Mouse (Mus musculus) stomach, embryonic 15.5 days (tissue): Measurements from ENCODE around the gene Smagp. TPM values are rescaled to one million over a fixed set of nuclear protein-coding genes. Genes with fewer than 3 reads are reported as not detected.

Experiments
- ATAC-seq: fragments of 200-750 bp; cut with Nextera tagmentation; 2 replicates; pipeline ENCODE4 v1.8.0; 2017; ENCODE audit warnings: low read depth, moderate number of reproducible peaks, moderate TSS enrichment; ENCODE audit not compliant: insufficient read depth, low FRiP score
- H3K27ac ChIP-seq: fragments of 300-500 bp; sonication (generic); 2 replicates; pipeline ENCODE4 v1.5.1; 2015; ENCODE audit warnings: mild to moderate bottlenecking, inconsistent platforms
- H3K27me3 ChIP-seq: fragments of 300-500 bp; sonication (generic); replicated peaks from 2 replicates; pipeline ENCODE4 v1.6.1; 2015; ENCODE audit warnings: inconsistent platforms
- H3K36me3 ChIP-seq: fragments of 300-500 bp; sonication (generic); 2 replicates; pipeline ENCODE4 v1.6.1; 2015; ENCODE audit warnings: inconsistent platforms
- H3K4me1 ChIP-seq: fragments of 300-500 bp; sonication (generic); 2 replicates; pipeline ENCODE4 v1.6.1; 2015; ENCODE audit warnings: inconsistent platforms
- H3K4me2 ChIP-seq: fragments of 300-500 bp; sonication (generic); 2 replicates; pipeline ENCODE4 v1.6.1; 2015; ENCODE audit warnings: mild to moderate bottlenecking, inconsistent platforms
- H3K4me3 ChIP-seq: fragments of 300-500 bp; sonication (generic); replicated peaks from 2 replicates; pipeline ENCODE4 v1.5.1; 2015; ENCODE audit warnings: inconsistent platforms
- H3K9ac ChIP-seq: fragments of 300-500 bp; sonication (generic); 2 replicates; pipeline ENCODE4 v1.6.1; 2015; ENCODE audit warnings: inconsistent platforms
- H3K9me3 ChIP-seq: fragments of 300-500 bp; sonication (generic); 2 replicates; pipeline ENCODE4 v1.6.1; 2016; ENCODE audit warnings: inconsistent platforms
- WGBS: fragments of 180-500 bp; shearing (Covaris S2); methylation state at CpG from one replicate; pipeline ENCODE4 v1.1.7; 2015; 5-methylcytosine and 5-hydroxymethylcytosine counted together
- polyA plus RNA-seq: library from polyadenylated mRNA; unstranded; fragments of >200 nt; fragmentation: Nextera tagmentation; extraction: Ambion mirVana; gene quantifications from 2 replicates; pipeline ENCODE4 v1.2.1, GENCODE M21; 2015

The Smagp gene
- polyA plus RNA-seq, 1 experiment from 2014 or later, result 41.9 TPM

DNA sequence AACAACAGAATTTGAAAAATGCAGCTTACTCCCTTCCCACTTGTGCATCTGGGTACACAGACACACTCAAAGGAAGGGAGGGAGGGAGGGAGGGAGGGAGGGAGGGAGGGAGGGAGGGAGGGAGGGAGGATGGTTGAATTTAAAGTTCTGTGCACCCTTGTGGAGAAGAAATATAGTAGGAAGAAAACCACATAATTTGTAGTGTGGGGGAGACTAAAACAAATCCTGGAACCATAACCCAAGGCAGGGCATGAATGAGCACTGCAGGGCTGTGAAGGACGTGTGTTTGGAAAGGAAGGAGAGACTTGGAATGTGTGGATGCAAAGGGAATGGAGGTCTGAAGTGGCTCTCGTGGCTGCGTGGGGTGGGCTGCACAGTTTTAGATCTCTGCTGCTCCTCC is 38.7 kb upstream of the Smagp start:
- no peak overlapping the region for H3K4me3 ChIP-seq
- no peak overlapping the region for H3K4me2 ChIP-seq
- no peak for ATAC-seq
- no peak overlapping the region for H3K9ac ChIP-seq
- no peak overlapping the region for H3K27ac ChIP-seq
- no peaks in the 10 kb centered on the region for H3K27me3 ChIP-seq
- H3K36me3 ChIP-seq, result no peaks in the 10 kb centered on the region
- H3K4me1 ChIP-seq, result 0 out of 2 replicates have a peak, but pooled peaks cover 3% of the 10 kb centered on the region
- WGBS, result 34% methylated on average over 3 of the region's 3 CpGs
- no peaks in the 10 kb centered on the region for H3K9me3 ChIP-seq

DNA sequence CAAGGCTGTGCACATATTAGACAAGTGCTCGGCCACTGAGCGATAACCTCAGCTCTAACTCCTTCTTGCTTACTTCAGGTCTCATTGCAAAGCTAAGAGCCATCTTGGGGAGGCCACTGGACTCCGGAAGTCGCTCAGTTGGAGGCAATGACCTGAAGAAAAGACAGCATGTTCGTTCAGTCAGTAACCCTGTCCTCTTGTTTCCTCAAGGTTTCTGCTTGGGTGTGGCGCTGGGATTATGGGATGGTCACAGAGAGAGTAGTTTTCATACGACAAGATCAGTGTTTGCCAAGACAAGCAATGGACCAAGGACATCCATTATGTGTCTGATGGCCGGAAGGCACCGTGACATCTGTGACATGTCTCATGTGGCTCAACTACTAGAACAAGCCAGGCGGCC is 37.8 kb upstream of the Smagp start:
- H3K9me3 ChIP-seq, result no peaks in the 10 kb centered on the region
- H3K4me3 ChIP-seq, result no peak overlapping the region
- no peak for ATAC-seq
- H3K4me1 ChIP-seq, result 0 out of 2 replicates have a peak, but pooled peaks cover 3% of the 10 kb centered on the region
- no peak overlapping the region for H3K9ac ChIP-seq
- no peaks in the 10 kb centered on the region for H3K27me3 ChIP-seq
- no peaks in the 10 kb centered on the region for H3K36me3 ChIP-seq
- no peak overlapping the region for H3K4me2 ChIP-seq
- no peak overlapping the region for H3K27ac ChIP-seq
- 82% methylated on average over 10 of the region's 10 CpGs for WGBS

DNA sequence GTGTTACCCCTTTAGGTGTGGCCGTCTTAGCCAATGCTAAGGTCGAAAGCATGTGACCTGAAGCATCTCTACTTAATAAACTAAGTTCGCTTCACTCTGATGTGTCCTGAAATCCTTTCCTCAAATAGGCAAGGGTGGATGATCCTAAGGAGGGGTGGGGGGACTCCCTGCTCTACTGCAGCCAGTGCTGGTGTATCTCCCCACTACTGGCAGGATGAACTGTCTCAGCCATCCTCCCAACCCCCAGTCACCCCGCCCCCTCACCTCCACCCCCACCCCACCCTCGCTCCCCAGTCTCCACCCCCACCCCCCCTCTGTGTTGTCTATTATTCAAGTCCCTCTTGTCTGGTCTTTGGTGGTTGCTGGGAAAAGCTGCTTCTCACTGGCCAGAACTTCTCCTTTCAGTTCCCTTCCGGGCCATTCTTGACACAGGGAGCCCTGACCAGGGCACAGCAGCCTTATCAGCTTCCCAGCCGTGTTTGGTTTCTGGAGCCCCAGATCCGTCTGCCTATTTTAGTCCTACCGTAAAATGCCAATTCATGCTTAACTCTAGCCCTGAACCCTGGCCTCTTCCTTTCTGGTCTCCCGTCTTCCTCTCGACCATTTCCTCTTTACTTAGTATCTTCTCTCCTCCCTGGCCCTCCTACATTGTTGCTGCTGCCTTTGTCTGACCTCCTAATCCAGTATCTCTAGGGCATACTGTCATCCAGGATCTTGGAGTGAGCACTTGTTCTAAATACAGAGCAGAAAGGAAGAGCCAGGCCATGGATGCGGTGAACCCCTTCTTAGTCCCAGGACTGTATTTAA is 37.0 kb upstream of the Smagp start:
- Histone ChIP-seq H3K27ac (0 out of 2 replicates have a peak overlapping the region, but pooled peaks have one; percentile 2), H3K36me3 (no peaks in the 10 kb centered on the region), H3K9ac (no peak overlapping the region), H3K4me3 (no peak overlapping the region), H3K4me1 (0 out of 2 replicates have a peak, but pooled peaks cover 3% of the 10 kb centered on the region), H3K9me3 (no peaks in the 10 kb centered on the region), H3K4me2 (no peak overlapping the region), H3K27me3 (no peaks in the 10 kb centered on the region)
- peak; percentile 68 for ATAC-seq
- WGBS, result 42% methylated on average over 12 of the region's 12 CpGs

DNA sequence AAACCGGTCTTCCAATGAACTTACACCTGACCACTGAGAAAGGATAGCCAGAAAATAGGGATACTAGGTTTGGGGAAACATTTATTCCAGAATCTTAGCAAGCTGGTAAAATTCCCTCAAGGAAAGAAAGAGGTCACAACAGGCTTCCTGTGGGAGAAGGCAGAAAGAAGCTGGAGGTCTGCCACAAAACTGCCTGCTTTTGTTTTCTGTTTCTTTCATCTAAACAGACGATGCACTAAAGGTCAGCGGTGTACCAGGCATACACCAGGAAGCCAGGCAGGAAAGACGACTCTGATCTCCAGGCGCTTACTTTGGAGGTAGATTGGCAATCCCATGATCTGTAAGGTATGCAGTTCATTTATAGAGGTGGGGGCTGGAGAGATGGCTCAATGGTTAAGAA is 34.1 kb upstream of the Smagp start:
- no peaks in the 10 kb centered on the region for H3K9me3 ChIP-seq
- 77% methylated on average over 5 of the region's 5 CpGs for WGBS
- no peak overlapping the region for H3K4me2 ChIP-seq
- H3K36me3 ChIP-seq, result no peaks in the 10 kb centered on the region
- no peaks in the 10 kb centered on the region for H3K27me3 ChIP-seq
- H3K27ac ChIP-seq, result no peak overlapping the region
- no peak for ATAC-seq
- H3K9ac ChIP-seq, result no peak overlapping the region
- peaks cover 12% of the 10 kb centered on the region for H3K4me1 ChIP-seq
- no peak overlapping the region for H3K4me3 ChIP-seq

DNA sequence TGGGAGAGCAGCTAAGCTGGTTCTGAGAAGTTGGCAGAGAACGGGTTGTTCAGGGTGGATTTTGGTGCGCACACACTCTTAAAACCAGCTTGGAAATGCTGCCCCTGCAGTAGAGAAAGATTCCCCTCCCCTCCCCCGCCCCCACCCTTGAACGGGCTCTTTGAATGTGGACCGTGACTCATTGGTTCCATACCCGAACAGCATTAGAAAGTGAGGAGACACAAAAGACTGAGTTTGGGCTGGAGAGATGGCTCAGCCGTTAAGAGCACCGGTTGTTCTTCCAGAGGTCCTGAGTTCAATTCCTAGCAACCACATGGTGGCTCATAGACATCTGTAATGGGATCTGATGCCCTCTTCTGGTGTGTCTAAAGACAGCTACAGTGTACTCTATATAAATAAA is 33.3 kb upstream of the Smagp start:
- Histone ChIP-seq H3K9ac (no peak overlapping the region), H3K9me3 (no peaks in the 10 kb centered on the region), H3K36me3 (no peaks in the 10 kb centered on the region), H3K4me1 (peaks cover 11% of the 10 kb centered on the region), H3K4me2 (no peak overlapping the region), H3K27me3 (no peaks in the 10 kb centered on the region), H3K27ac (no peak overlapping the region), H3K4me3 (no peak overlapping the region)
- ATAC-seq, result no peak
- 81% methylated on average over 8 of the region's 8 CpGs for WGBS

DNA sequence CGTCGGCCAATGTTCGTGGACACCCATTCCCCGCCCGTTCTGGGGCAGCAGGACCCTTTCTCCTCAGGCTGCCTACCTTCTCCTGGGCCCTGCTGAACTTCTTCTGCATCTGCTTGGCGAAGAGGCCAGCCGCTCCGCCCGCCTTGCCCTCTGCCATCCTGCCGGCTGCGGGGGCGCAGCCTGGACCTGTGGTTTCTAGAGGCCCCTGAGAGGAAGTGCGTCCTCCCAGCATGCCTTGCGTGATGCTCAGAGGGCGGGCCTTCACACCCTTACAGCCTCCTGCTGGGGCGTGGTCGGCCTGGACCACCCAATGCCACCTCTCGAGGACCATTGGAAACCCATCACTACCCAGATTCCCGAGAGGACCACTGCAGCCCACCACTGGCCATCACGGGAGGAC is 32.6 kb upstream of the Smagp start, which contains the start of gene Bin2:
Gene Bin2, minus strand, starts transcription at position 217 of the 400 bp plus-strand sequence.
- Histone ChIP-seq H3K9ac (no peak within 1 kb of the TSS), H3K27ac (no peak within 1 kb of the TSS), H3K9me3 (no peaks in the 10 kb centered on the region), H3K4me1 (peaks cover 10% of the 10 kb centered on the region), H3K4me3 (no peak within 1 kb of the TSS; the same call in 1 of the 2 replicates), H3K4me2 (no peak within 1 kb of the TSS), H3K36me3 (no peaks in the 10 kb centered on the region), H3K27me3 (no peaks in the 10 kb centered on the region)
- 82% methylated on average over 20 of the region's 20 CpGs for WGBS
- ATAC-seq, result no peak

DNA sequence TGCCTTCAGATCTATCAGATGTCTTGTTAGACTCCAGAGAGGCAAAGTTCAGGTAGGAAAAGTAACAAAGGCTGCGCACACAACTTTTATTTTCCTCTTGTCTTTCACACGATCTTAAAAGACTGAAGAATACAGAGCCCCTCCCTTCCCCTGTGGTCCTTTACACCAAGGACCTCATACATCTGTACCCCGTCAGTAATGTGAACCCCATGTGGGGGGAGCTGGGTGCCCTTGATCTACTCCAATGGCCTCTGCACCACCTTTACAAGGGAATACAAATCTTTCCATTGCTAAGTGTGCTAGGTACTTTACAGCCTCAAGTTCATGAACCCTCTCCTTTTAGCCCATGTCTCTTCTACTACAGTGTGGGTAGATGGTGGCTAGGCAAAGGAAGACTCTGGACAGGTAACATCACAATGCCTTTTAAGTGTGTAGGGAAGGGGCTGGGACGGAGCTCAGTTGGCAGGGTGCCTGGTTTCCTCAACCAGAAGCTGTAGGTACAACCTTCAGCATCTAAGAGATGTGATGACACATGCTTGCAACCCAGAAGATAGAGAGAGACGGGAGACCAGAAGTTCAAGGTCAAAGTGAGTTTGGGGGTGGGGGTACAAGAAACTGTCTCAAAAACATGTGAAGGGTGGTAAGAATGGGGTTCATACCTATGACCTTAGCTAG is 31.3 kb upstream of the Smagp start:
- H3K4me3 ChIP-seq, result no peak overlapping the region
- H3K9ac ChIP-seq, result no peak overlapping the region
- H3K27me3 ChIP-seq, result no peaks in the 10 kb centered on the region
- H3K36me3 ChIP-seq, result no peaks in the 10 kb centered on the region
- no peaks in the 10 kb centered on the region for H3K9me3 ChIP-seq
- H3K4me1 ChIP-seq, result peaks cover 18% of the 10 kb centered on the region
- 72% methylated on average over 5 of the region's 5 CpGs for WGBS
- 0 out of 2 replicates have a peak overlapping the region, but pooled peaks have one; percentile 12 for H3K4me2 ChIP-seq
- H3K27ac ChIP-seq, result no peak overlapping the region
- no peak for ATAC-seq

DNA sequence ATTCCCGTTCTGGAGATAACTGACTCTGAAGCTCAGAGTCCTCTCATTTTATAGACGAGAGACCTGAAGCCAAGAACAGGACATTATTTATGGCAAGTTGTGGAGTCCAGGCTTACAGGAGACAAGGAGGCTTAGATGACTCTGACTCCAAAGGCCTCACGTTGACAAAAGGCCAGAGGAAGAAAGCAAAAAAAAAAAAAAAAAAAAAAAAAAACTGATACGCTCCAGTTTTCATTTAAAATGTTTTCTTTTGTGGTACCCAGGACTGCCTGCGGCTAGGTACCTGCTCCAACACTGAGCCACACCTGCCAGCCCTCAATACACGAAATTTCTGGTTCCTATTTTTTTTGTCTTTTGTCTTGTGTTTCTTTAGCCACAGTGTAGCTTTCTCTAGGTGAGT is 30.7 kb upstream of the Smagp start:
- Histone ChIP-seq H3K4me3 (no peak overlapping the region), H3K36me3 (no peaks in the 10 kb centered on the region), H3K27me3 (no peaks in the 10 kb centered on the region), H3K9me3 (no peaks in the 10 kb centered on the region), H3K27ac (no peak overlapping the region), H3K4me2 (0 out of 2 replicates have a peak overlapping the region, but pooled peaks have one; percentile 12), H3K9ac (no peak overlapping the region), H3K4me1 (peaks cover 18% of the 10 kb centered on the region)
- 47% methylated on average over 6 of the region's 6 CpGs for WGBS
- no peak for ATAC-seq

DNA sequence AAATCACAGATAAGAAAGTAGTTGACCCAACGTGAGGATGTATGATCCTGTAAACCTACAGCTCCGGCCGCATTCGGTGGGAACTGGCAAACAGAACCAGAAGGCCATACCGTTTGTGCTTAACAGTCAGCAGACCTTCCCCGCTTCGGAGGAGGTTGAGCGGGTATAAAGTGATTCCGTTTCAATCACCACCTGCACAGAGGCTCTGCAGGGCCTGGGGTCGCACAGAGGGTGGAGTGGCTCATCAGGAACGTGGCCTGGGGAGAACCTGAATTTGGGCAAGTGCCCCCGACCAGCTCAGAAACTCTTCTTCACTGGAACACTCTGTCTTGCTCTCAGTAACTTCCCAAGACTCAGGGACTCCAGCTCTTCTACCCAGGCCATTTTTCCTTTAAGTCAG is 30.1 kb upstream of the Smagp start:
- Histone ChIP-seq H3K27ac (0 out of 2 replicates have a peak overlapping the region, but pooled peaks have one; percentile 16), H3K9me3 (no peaks in the 10 kb centered on the region), H3K4me1 (peaks cover 18% of the 10 kb centered on the region), H3K36me3 (no peaks in the 10 kb centered on the region), H3K9ac (no peak overlapping the region), H3K4me2 (peak overlapping the region; percentile 9), H3K4me3 (no peak overlapping the region), H3K27me3 (no peaks in the 10 kb centered on the region)
- ATAC-seq, result no peak
- 25% methylated on average over 12 of the region's 12 CpGs for WGBS

DNA sequence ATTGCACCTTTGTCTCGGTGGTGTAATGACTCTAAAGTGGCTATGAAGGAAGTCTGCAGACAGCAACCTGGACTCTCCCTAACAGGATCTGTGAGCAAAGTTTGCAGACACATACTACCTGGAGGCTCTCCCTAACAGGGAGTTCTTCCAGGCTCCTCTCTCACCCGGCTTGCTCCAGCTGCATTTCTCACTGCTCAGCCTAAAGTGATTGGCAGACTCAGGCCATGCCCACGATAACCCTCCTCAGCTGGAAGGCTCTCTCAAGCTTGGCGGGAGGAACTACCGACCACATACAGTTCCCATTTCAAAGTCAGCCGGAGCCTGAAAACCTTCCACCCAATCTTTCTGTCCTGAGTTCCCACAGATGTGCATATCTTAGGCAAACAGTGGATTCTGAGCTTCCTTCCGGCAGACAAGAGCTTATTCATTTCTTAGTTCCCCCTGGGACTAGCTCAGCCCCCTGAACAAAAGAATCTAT is 29.5 kb upstream of the Smagp start:
- 8% methylated on average over 7 of the region's 7 CpGs for WGBS
- no peaks in the 10 kb centered on the region for H3K36me3 ChIP-seq
- no peak overlapping the region for H3K4me3 ChIP-seq
- no peaks in the 10 kb centered on the region for H3K9me3 ChIP-seq
- H3K27me3 ChIP-seq, result no peaks in the 10 kb centered on the region
- H3K4me2 ChIP-seq, result peak overlapping the region; percentile 9; the same call in 1 of the 2 replicates
- H3K9ac ChIP-seq, result no peak overlapping the region
- peaks cover 18% of the 10 kb centered on the region for H3K4me1 ChIP-seq
- 0 out of 2 replicates have a peak, but pooled peaks have one; percentile 29 for ATAC-seq
- peak overlapping the region; percentile 71 for H3K27ac ChIP-seq

DNA sequence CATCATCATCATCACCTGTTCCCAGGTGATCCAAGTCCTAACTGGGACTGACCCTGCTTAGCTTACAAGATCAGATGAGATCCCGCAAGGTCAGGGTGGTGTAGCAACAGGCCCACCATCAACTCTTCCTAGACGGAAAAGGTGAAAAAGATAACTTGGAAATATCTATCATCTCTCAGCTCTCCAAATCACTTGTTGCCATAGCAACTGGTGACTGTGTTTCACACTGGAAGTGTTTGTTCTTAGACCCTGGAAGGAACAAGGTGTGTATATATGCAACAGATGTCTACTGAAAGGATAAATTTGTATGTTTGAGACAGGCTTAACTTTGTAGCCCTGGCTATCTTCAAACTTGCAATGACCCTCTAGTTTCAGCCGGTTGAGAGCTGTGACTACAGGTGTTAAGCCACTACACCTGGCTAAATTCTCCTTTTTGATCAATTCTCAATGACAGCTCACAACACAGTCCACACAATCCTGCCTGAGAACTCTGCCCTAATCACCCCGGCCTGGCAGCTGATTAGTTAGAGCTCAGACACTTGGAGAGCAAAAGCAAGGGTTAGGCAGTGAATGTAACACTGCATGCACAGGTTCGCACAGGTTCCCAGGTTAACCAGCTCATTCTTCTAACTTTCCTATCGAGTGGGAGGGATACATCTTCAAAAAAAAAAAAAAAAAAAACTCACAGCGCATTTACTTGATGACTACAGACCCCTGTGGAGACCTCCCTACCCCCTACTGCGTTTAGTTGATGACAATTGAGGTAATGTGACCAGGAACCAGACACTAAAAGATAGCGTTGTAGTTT is 28.9 kb upstream of the Smagp start:
- Histone ChIP-seq H3K4me1 (peaks cover 18% of the 10 kb centered on the region), H3K9me3 (no peaks in the 10 kb centered on the region), H3K36me3 (no peaks in the 10 kb centered on the region), H3K27ac (peak overlapping the region; percentile 71; the same call in 1 of the 2 replicates), H3K4me2 (no peak overlapping the region; the same call in 1 of the 2 replicates), H3K27me3 (no peaks in the 10 kb centered on the region), H3K4me3 (no peak overlapping the region), H3K9ac (no peak overlapping the region)
- 28% methylated on average over 9 of the region's 9 CpGs for WGBS
- ATAC-seq, result no peak
